Mouse (Mus musculus) fat pad, adult 2 months (tissue): ENCODE results near the gene Ankrd12.
"Not testable (repeated sequence)": the region's sequence is repeated elsewhere in the genome, so short reads cannot be mapped to it uniquely, and the experiment has no call there.

Experiments
- DNase-seq: peaks from one replicate; pipeline ENCODE4 v3.0.0-alpha.2; 2011; ENCODE audit warnings: low read depth, low spot score; ENCODE audit errors: extremely low read depth

Ankrd12 gene

DNA sequence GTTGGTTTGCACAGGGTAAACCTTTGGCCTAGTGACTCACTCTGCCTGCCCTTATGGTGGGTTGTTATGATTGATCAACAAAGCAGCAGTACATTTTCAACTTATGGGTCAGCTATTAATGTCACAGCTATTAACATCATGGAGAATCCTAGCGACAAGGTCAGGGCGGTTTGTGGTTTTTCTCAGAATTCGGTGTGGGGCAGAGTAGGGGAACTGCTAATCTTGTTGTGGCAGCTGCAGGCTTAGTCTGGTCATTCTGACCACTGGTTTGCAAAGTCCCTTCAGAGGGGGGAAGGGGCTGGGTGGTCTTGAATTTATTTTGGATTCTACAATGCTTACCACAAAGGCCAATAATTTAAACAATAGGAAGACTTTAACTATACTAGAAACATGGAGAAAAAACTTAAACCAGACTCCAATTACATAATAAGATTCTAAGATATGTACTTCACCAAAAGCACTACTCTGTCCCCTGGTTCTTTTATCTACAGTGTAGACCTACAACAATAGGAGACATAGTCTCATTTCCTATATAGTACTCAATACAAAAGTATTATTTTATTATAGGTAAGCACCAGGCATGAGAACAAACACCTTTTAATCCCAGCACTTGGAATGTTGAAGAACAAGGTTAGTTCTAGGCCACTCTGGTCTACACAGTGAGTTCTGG, 88.6 kb downstream of the Ankrd12 start:
- no peak for DNase-seq

DNA sequence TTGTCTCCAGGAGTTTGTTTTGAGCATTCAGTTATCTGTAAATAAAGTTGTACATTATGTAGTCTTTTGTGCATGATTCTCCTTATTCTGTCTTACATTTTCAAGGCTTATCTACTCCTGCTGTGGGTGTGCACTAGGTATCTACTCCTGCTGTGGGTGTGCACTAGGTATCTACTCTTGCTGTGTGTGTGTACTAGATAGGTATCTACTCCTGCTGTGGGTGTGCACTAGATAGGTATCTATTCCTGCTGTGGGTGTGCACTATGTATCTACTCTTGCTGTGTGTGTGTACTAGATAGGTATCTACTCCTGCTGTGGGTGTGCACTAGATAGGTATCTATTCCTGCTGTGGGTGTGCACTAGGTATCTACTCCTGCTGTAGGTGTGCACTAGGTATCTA, 100.2 kb downstream of the Ankrd12 start:
- DNase-seq, result not testable (repeated sequence)

DNA sequence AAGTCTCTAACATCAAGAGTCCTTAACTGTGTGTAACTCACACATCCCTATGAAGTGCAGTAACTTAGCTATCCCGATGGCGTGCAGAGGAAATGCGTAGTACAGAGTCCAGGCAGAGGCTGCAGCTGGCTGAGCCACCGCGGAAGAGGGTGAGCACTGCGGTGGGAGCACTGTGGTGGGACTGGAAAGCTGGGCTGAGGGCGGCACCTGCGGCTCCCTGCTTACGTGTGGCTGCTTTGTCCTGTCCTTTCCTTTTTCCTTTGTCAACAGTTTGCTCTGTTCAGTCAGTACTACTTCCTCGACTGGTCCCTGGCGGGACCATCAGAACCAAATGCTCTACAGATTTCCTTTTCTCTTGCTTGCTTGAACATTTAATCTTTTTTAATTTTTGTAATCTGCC, 109.1 kb downstream of the Ankrd12 start:
- no peak for DNase-seq

DNA sequence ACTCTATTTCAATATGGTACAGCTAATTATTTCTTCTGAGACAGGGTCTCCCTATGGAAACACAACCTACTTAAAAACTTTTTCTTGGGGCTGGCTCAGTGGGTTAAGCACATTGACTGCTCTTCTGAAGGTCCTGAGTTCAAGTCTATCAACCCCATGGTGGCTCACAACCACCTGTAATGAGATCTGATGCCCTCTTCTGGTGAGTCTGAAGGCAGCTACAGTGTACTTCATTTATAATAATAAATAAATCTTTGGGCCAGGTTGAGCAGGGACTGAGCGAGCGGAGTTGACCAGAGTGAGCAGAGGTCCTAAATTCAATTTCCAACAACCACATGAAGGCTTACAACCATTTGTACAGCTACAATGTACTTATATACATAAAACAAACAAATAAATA, 114.6 kb downstream of the Ankrd12 start:
- no peak for DNase-seq

DNA sequence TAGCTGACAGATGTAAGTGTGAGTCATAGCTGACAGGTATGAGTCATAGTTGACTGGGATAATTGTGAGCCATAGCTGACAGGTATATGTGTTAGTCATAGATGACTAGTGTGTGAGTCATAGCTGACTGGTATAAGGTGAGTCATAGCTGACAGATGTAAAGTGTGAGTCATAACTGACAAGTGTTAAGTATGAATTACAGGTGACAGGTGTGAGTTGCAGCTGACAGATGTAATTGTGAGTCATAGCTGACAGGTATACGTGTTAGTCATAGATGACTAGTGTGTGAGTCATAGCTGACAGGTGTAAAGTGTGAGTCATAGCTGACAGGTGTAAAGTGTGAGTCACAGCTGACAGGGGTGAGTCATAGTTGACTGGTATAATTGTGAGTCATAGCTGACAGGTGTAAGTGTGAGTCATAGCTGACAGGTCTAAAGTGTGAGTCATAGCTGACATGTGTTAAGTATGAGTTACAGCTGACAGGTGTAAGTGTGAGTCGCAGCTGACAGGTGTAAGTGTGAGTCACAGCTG, 115.2 kb downstream of the Ankrd12 start:
- peak; percentile 33 for DNase-seq

DNA sequence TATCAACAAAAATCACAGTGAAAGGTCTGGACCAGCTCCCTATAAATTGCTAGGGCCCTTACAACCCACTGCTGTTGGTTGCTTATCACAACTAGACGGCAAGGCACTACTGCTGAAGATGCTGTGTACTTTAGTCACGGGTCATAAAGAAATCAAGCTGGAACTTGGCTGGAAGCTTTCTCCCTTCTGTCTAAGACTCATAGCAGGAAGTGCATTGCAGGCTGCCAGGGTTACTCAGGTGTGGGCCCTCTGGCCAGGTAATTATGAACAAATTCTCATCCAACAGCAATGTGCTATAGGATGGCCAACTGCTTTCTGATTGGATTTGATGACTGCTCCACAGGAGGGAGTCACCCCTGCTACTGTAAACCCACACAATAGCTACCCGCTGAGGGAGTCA, 117.9 kb downstream of the Ankrd12 start:
- DNase-seq, result no peak

DNA sequence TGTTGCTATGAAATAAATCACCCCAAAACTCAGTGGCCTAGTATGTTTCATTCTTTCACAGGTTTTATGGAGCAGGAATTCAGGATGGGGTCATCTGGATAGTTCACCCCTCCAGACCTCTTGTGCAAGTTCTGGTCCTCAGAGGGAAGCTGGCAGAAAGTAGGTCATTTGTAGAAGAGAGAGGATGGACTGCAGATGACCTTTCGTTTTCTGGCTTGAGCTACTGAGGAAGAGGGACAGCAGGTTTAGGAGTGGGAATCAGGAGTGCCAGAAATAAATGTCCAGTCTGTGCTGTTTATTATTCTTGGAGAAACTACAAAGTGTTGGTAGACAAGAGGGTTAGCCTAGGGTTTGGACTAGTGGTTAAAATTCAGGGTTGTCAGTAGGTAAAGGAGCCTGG, 118.5 kb downstream of the Ankrd12 start:
- no peak for DNase-seq

DNA sequence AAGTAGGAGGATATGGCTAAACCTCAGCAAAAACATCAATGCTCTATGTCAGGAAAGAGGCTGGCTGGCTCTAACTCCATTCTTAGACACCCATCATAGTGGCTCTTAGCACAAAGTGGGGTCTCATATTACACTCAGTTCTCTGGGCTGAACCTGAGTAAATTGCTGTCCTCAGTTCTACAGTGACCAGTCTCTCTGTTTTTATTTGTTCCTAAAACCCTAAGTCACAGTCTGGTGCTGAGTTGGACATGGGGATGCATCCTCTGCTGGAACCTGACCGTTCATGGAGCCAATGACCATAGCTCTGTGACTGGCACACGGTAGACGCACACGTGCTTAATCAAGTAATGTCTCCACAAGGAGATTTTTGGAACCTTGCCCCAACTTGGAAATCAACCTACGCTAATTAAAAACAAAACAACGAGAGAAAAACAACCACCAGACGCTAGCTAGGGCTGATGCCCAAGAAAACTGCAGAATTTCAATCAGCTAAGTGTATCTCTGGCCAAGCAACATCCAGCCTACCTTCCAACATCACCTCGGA, 119.0 kb downstream of the Ankrd12 start:
- no peak for DNase-seq

DNA sequence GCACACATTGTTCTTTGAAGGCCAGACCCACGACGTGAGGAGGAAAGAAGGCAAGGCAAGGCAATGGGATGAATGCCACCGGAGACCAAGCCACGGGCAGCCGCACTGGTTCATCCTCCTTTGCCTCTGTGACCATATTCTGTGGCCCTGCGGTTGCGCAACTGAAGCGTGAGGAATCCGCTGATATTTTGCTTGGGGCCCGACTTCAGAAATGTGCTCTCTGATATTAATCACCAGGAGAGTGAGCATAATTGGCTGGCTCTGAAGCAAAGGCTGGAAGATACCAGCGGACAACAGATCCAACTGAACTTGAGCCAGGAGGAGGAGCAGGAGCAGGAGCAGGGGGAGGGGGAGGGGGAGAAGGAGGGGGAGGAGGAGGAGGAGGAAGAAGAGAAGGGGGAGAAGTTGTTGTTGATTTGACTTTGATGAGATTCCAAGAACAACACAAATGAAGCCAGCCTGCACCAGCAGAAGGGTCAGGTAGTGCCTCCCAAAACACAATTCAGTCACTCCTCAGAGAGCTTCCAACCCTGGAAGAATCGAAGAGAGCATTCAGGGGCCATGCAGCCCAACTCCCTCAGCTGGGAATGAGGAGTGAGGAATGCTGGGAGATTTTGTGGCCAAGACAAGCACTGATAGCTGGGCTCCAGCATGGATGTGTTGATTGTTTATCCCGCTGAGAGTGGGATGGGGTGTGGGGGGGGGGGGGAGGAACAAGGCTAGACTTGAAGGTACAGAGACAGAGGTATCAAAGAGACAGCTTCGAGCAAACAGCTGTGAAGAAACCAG, 119.7 kb downstream of the Ankrd12 start:
- no peak for DNase-seq

DNA sequence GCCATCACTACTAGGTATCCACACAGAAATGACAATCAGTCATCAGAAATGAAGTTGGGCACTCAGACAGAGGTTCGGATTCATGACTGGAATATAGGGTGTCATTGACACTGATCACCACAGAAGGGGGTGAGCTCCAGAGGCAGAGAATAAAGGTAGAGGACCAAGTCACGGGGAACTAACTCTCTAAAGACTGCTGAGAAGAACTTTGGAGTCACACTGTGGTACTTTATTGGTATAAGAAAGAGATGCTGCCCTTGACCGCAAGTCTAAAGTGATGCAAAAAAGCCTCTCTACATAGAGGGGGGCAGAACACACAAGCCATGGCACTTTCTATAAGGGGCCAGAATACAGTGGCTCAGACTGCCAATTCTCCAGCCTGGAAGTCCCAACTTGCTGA, 120.7 kb downstream of the Ankrd12 start:
- no peak for DNase-seq

DNA sequence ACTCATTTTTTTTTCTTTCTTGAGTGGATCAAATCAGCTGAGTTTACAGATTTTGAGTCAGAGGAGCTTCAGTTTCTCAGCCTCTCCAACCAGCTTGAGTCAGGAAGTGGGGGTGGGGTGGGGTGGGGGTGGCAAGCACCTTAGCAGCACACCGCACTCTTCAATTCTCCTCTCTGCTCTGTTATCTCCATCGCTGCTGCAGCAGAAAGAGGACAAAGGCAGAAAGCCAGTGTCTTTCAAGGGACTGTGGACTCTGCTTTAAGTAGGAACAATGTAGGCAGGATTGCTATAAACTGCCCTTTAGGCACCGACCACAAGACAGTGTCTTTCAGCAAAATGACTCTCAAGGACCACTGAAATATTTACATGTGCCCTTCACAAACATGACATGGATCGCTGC, 122.9 kb downstream of the Ankrd12 start:
- DNase-seq, result no peak

DNA sequence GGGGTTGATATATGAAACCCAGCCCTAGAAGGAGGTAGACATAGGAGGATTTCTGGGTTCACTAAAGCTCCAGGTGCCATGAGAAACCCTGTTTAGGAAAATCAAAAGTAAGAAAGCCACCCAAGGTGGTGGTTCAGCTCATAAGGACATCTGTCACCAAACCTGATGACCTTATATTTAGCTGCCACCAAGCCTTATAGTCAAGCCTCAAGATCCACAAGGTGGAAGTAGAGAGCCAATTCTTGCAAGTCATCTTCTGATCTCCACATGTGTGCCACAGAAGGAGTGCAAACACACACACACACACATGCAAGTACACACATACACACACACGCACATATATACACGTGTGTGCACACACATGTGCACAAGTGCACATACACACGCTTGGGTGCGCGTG, 124.8 kb downstream of the Ankrd12 start:
- DNase-seq, result no peak

DNA sequence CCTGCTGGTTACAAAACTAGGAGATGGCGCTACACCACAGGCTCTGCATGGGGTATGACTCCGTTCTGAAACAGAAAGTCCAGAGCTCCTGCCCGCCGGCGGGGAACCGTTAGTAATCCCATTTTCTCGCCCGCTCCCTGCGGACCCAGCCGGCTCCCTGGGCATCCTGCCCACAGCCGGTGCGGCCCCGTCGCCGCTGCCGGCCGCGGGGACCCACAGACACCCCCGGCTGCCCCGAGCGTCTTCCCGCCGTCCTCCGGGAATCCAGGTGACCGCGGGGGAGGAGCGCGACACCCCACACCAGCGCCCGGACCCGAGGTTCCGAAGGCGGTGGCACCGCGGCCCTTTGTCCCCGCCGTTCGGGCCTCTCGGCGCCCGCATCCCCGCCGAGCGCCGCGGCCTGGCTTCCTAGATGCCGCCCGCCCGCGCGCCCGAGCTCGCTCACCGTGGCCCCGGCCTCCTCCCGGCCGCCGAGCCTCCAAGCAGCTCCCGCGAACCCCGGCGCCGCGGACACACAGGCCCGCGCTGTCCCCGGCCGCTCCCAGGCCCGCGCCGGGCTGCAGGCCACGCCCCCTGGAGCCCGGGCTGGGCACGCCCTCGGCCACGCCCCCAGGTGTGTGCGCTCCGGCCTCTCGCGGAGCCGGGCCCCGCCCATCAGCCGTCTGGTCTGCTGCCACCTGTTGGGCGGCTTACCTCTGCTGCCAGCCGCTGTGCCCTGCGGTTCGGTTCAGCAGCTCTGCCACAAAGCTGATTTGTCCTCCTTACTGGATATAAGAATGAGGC, 126.1 kb downstream of the Ankrd12 start, which contains the start of gene Twsg1:
Gene Twsg1, minus strand, starts transcription at position 605 of the 783 bp plus-strand sequence.
- DNase-seq, result no peak

DNA sequence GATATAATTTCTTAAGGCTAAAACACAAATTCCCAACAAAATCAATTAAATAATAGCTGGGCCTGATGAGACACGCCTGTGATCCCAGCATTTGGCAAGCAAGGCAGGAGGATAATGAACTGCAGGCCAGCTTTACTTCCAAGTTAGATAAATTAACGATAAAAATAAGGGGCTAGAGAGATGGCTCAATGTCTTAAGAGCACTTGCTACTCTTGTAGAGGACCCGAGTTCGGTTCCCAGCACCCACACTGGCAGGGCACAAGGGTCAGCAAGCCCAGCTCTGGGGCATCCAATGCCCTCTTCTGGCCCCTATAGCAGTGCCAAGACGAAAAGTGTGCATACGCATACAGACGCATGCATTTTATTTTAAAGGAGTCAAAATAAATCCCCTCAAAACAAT, 126.7 kb downstream of the Ankrd12 start:
- DNase-seq, result no peak

DNA sequence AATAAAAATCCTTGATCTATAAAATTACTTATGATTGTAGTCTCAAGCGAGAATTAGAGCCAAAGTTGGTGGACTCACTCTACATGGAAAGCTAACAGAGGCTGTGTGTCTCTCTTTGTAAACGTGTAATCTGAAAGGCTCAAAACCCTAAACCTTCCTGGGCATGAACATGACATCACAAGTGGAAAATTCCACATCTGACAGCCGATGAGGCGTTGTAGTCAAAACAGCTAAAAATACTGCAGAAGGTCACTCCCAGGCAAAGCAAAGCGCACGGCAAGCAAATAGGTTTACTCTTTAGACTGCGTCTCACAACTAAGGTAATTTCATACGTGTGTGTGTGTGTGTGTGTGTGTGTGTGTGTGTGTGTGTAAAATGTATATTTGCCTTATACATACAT, 129.6 kb downstream of the Ankrd12 start:
- no peak for DNase-seq

DNA sequence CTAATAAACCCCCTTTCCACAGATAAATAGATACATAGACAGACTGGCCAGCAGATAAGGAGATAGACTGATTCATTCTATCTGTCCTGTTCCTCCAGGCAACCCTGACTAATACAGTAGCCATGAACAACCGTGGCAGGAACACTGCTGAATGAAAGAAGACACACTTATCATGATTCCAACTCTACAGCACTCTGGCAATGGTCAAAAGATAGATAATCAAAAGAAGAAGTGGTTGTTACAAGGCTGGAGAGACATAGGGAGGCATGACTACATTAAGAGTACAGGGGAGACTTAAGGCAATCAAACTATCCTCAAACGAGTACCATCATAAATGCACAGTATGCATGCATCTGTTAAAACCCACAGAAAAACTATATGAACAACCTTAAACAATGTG, 131.5 kb downstream of the Ankrd12 start:
- DNase-seq, result no peak

DNA sequence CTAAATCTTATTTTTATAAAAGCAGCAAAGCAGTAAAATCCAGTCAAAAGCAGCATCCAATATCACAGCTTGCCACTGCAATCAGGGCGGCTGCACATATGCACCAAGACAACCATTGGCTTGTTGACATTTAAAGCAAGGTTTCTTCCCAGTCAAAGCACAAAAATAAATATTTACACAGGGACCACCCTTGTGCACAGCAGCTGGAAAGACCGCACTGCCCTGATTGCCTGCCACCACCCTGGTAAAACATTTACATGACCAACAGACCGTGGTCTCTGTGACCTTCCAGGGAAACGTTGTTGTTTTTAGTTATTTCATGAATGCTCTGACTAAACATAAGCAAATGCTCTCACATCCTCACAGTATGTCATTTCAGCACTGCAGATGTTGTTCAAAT, 134.5 kb downstream of the Ankrd12 start:
- no peak for DNase-seq

DNA sequence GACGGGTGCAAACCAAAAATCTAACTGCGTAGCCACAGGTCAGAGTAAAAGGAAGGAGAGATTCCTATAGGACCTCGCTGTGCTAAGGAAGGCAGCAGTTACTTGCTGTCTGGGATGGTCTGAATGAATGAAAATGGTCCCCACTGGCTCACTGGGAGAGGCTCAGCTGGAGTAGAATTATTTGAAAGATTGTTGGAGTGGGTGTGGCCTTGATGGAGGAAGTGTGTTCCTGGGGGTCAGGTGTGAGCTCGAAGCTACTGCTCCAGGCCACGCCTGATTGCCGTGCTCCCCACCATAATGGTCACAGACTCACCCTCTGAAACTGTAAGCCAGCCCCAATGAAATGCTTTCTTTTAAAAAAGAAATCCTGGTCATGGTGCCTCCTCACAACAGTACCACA, 135.6 kb downstream of the Ankrd12 start:
- DNase-seq, result no peak

DNA sequence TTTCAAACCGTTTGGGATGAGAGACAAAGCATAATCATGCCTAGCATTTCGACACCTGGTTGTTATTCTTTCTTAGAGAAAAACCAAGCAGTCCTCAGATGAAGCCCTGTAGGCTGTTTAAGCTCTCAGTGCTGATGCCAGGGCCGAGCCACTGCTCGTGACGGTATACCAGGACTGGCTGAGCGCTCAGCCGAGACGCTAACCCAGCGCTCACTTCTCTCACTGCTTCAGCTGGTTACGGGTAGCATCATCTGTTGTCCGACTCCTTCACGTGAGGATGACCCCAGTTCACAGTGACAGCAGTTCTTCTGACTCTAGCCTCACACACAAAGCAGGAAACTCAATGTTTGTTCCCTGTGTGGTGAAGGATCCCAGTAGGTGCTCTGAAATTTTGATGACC, 136.7 kb downstream of the Ankrd12 start:
- no peak for DNase-seq

DNA sequence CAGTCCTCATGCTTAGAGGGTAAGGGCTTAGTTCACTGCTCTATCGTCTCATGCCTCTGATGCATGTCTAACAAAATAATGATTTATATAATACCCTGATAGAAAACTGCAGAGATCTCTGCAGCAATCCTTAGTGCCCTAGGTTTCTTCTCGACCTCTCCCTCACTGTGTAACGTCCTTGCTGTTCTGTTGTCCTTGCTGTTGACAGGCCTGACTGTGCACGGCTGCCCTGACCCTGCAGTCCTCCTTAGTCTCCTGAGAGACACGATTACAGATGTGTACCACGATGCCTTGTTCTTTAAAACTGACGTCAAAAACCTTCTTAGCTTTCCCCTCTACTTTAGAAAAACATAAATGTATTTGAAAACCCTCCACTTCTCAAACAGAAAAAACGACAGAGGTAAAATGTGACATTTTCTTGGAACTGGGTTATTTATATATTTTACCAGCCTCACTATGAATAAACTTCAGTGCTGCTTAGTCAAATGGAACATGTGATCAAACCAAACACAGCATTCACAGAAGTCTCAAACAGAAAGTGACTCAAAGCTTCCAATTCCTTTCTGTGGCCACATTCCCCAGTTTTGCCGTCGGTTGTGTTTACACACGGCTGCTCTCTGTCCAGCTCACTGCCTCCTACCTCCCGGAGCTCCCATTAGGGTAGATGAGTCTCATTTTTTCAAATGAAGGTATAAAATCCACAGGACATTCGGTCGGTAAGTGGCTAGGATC, 137.3 kb downstream of the Ankrd12 start:
- DNase-seq, result no peak

DNA sequence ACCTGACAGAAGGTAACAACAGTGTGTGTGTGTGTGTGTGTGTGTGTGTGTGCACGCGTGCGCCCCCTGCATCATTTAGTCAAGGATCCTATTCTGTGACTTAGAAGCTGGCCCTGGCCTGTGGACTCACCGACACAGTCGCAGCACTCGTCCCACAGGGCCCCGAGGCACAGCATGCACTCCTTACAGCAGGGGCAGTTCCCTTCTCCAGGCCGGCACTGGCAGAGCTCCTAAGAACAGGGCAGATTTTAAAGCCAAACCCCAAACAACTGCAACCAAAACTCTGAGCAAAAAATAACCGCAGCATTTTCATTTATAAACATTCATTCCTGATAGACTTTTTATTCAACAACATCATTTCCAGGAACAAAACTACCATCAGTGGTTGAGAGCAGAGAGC, 139.2 kb downstream of the Ankrd12 start:
- no peak for DNase-seq
